Mouse (Mus musculus) liver, postnatal 0 days (tissue): ENCODE data around the gene Gucd1. TPM values are rescaled to one million over a fixed set of nuclear protein-coding genes. Genes with fewer than 3 reads are reported as not detected.

Experiments
- ATAC-seq: fragments of 200-750 bp; cut with Nextera tagmentation; 2 replicates; pipeline ENCODE4 v1.8.0; 2017; ENCODE audit warnings: mild to moderate bottlenecking, moderate library complexity
- DNase-seq: peaks from one replicate; pipeline ENCODE4 v3.0.0-alpha.2; 2016
- H3K27ac ChIP-seq: fragments of 300-500 bp; sonication (generic); 2 replicates; pipeline ENCODE4 v1.5.1; 2014; ENCODE audit warnings: antibody characterized with exemption, moderate library complexity, mild to moderate bottlenecking, low read depth
- H3K27me3 ChIP-seq: fragments of 300-500 bp; sonication (generic); 2 replicates; pipeline ENCODE4 v1.6.1; 2014; ENCODE audit warnings: low read length, control low read depth, mixed read lengths; ENCODE audit not compliant: insufficient read depth
- H3K36me3 ChIP-seq: fragments of 300-500 bp; sonication (generic); replicated peaks from 2 replicates; pipeline ENCODE4 v1.6.1; 2014; ENCODE audit warnings: mild to moderate bottlenecking, control low read depth, low read length, moderate library complexity, mixed read lengths; ENCODE audit not compliant: insufficient read depth
- H3K4me1 ChIP-seq: fragments of 300-500 bp; sonication (generic); 2 replicates; pipeline ENCODE4 v1.6.1; 2014; ENCODE audit warnings: antibody characterized with exemption, mild to moderate bottlenecking, control low read depth; ENCODE audit not compliant: insufficient read depth
- H3K4me2 ChIP-seq: fragments of 300-500 bp; sonication (generic); 2 replicates; pipeline ENCODE4 v1.6.1; 2014; ENCODE audit warnings: low read depth, mild to moderate bottlenecking, low read length, moderate library complexity, mixed read lengths
- H3K4me3 ChIP-seq: fragments of 300-500 bp; sonication (generic); 2 replicates; pipeline ENCODE4 v1.5.1; 2014; ENCODE audit warnings: low read depth, low read length
- H3K9ac ChIP-seq: fragments of 300-500 bp; sonication (generic); replicated peaks from 2 replicates; pipeline ENCODE4 v1.6.1; 2014; ENCODE audit warnings: mild to moderate bottlenecking, moderate library complexity
- H3K9me3 ChIP-seq: fragments of 300-500 bp; sonication (generic); 2 replicates; pipeline ENCODE4 v1.6.1; 2016; ENCODE audit warnings: mild to moderate bottlenecking, control low read depth, low read length, mixed read lengths
- CTCF ChIP-seq: sonication (generic); IDR thresholded peaks from 2 replicates; pipeline ENCODE4 v1.5.1; 2016; ENCODE audit warnings: antibody characterized with exemption, low read depth
- EP300 ChIP-seq: IDR thresholded peaks from 2 replicates; pipeline ENCODE4 v1.6.1; 2016; ENCODE audit warnings: antibody characterized with exemption, low read depth, mild to moderate bottlenecking
- whole genome bisulfite sequencing: fragments of 180-500 bp; shearing (Covaris S2); extraction: QIAGEN DNeasy Blood & Tissue Kit; methylation state at CpG from one replicate; pipeline ENCODE4 v1.1.7; 2014; ENCODE audit not compliant: insufficient replicate concordance; 5-methylcytosine and 5-hydroxymethylcytosine counted together
- polyA plus RNA-seq: library from polyadenylated mRNA; unstranded; fragments of >200 nt; fragmentation: Nextera tagmentation; extraction: Ambion mirVana; gene quantifications from 2 replicates; pipeline ENCODE4 v1.2.1, GENCODE M21; 2015

The Gucd1 gene
- polyA plus RNA-seq, 1 experiment from 2014 or later = 45.6 TPM

- Histone ChIP-seq H3K4me1 (no peaks in the 10 kb centered on the region), H3K9ac (no peak overlapping the region), H3K27ac (no peak overlapping the region), H3K36me3 (no peaks in the 10 kb centered on the region), H3K27me3 (no peaks in the 10 kb centered on the region), H3K4me2 (no peak overlapping the region), H3K4me3 (no peak overlapping the region), H3K9me3 (no peaks in the 10 kb centered on the region)
- no peak for ATAC-seq
- no peak for DNase-seq
- 80% methylated on average over 3 of the region's 3 CpGs for WGBS
- TF ChIP-seq EP300 (no peak), CTCF (no peak)
These were observed 77.0 kb downstream of the Gucd1 start for GRCm38 (mm10) chr10:75440756-75441155.

- Histone ChIP-seq H3K36me3 (no peaks in the 10 kb centered on the region), H3K27ac (0 out of 2 replicates have a peak overlapping the region, but pooled peaks have one; percentile 7), H3K4me3 (no peak overlapping the region), H3K9ac (no peak overlapping the region), H3K9me3 (no peaks in the 10 kb centered on the region), H3K4me2 (no peak overlapping the region), H3K4me1 (no peaks in the 10 kb centered on the region), H3K27me3 (no peaks in the 10 kb centered on the region)
- WGBS = 33% methylated on average over 7 of the region's 7 CpGs
- ATAC-seq = peak; percentile 79
- TF ChIP-seq EP300 (no peak), CTCF (peak; percentile 92)
- peak; percentile 59 for DNase-seq
These were observed 78.5 kb downstream of the Gucd1 start for GRCm38 (mm10) chr10:75439211-75439811.

GRCm38 (mm10) chr10:75438132-75438810 lies 79.5 kb downstream of the Gucd1 start:
- H3K9me3 ChIP-seq = no peaks in the 10 kb centered on the region
- WGBS = 60% methylated on average over 13 of the region's 13 CpGs
- no peaks in the 10 kb centered on the region for H3K36me3 ChIP-seq
- no peaks in the 10 kb centered on the region for H3K27me3 ChIP-seq
- no peak overlapping the region for H3K4me2 ChIP-seq
- TF ChIP-seq CTCF = no peak
- TF ChIP-seq EP300 = no peak
- no peak for DNase-seq
- no peak overlapping the region for H3K4me3 ChIP-seq
- no peaks in the 10 kb centered on the region for H3K4me1 ChIP-seq
- no peak overlapping the region for H3K9ac ChIP-seq
- no peak for ATAC-seq
- H3K27ac ChIP-seq = no peak overlapping the region

- WGBS = 94% methylated on average over 1 of the region's 1 CpGs
- H3K9me3 ChIP-seq = no peaks in the 10 kb centered on the region
- no peaks in the 10 kb centered on the region for H3K4me1 ChIP-seq
- H3K36me3 ChIP-seq = no peaks in the 10 kb centered on the region
- no peak overlapping the region for H3K27ac ChIP-seq
- no peak for ATAC-seq
- no peak for DNase-seq
- no peaks in the 10 kb centered on the region for H3K27me3 ChIP-seq
- H3K9ac ChIP-seq = no peak overlapping the region
- H3K4me2 ChIP-seq = no peak overlapping the region
- TF ChIP-seq EP300 (no peak), CTCF (no peak)
- no peak overlapping the region for H3K4me3 ChIP-seq
These were observed 80.5 kb downstream of the Gucd1 start for GRCm38 (mm10) chr10:75437284-75437683.

- ATAC-seq (peak; percentile 29; the same call in 1 of the 2 replicates), DNase-seq (peak; percentile 84)
- Histone ChIP-seq H3K36me3 (no peaks in the 10 kb centered on the region), H3K27ac (no peak overlapping the region), H3K27me3 (no peaks in the 10 kb centered on the region), H3K4me2 (no peak overlapping the region), H3K9me3 (no peaks in the 10 kb centered on the region), H3K4me1 (no peaks in the 10 kb centered on the region), H3K4me3 (no peak overlapping the region), H3K9ac (no peak overlapping the region)
- WGBS = 12% methylated on average over 3 of the region's 3 CpGs
- no peak for TF ChIP-seq EP300
- peak; percentile 94 for TF ChIP-seq CTCF
These were observed 81.1 kb downstream of the Gucd1 start for GRCm38 (mm10) chr10:75436604-75437217.

- Histone ChIP-seq H3K9me3 (no peaks in the 10 kb centered on the region), H3K4me1 (peaks cover 9% of the 10 kb centered on the region), H3K36me3 (no peaks in the 10 kb centered on the region), H3K4me2 (no peak overlapping the region), H3K27ac (peak overlapping the region; percentile 86; the same call in 1 of the 2 replicates), H3K9ac (no peak overlapping the region), H3K4me3 (no peak overlapping the region), H3K27me3 (no peaks in the 10 kb centered on the region)
- DNase-seq = no peak
- no peak for TF ChIP-seq CTCF
- no peak for TF ChIP-seq EP300
- no peak for ATAC-seq
- WGBS = 73% methylated on average over 6 of the region's 6 CpGs
These were observed 87.1 kb downstream of the Gucd1 start for GRCm38 (mm10) chr10:75430633-75431032.
